Mouse (Mus musculus): ENCODE results near the gene Smg1. TPM values are rescaled to one million over a fixed set of nuclear protein-coding genes. Genes with fewer than 3 reads are reported as not detected.
A peak's percentile ranks its signal among the peaks of the same experiment; 100 is the strongest.

The Smg1 gene
- polyA plus RNA-seq, 1 experiment from 2014 or later, result 18.0 TPM

- ATAC-seq, result peak; percentile 43
- Histone ChIP-seq H3K36me3 (peaks cover 29% of the 10 kb centered on the region), H3K9me3 (no peaks in the 10 kb centered on the region), H3K4me3 (replicated peaks) (peak overlapping the region; percentile 90), H3K9ac (peak overlapping the region; percentile 97), H3K4me1 (replicated peaks) (peaks cover 37% of the 10 kb centered on the region), H3K27ac (peak overlapping the region; percentile 88), H3K27me3 (replicated peaks) (no peaks in the 10 kb centered on the region), H3K4me2 (replicated peaks) (peak overlapping the region; percentile 74)
- WGBS, result under 1% methylated on average over 20 of the region's 20 CpGs
Observed at GRCm38 (mm10) chr7:118115533-118115876, 128.0 kb downstream of the Smg1 start.

GRCm38 (mm10) chr7:118113541-118114297 lies 129.8 kb downstream of the Smg1 start:
- H3K4me2 ChIP-seq (replicated peaks), result peak overlapping the region; percentile 74
- H3K27me3 ChIP-seq (replicated peaks), result no peaks in the 10 kb centered on the region
- H3K4me3 ChIP-seq (replicated peaks), result peak overlapping the region; percentile 90
- no peak for ATAC-seq
- peak overlapping the region; percentile 11 for H3K9ac ChIP-seq
- H3K36me3 ChIP-seq, result peaks cover 27% of the 10 kb centered on the region
- peaks cover 37% of the 10 kb centered on the region for H3K4me1 ChIP-seq (replicated peaks)
- 60% methylated on average over 5 of the region's 5 CpGs for WGBS
- no peaks in the 10 kb centered on the region for H3K9me3 ChIP-seq
- H3K27ac ChIP-seq, result no peak overlapping the region

GRCm38 (mm10) chr7:118111128-118111527 lies 132.3 kb downstream of the Smg1 start:
- no peak for ATAC-seq
- Histone ChIP-seq H3K4me2 (replicated peaks) (peak overlapping the region; percentile 74), H3K36me3 (peaks cover 48% of the 10 kb centered on the region), H3K9me3 (no peaks in the 10 kb centered on the region), H3K4me3 (replicated peaks) (0 out of 2 replicates have a peak overlapping the region, but pooled peaks have one; percentile 6), H3K27me3 (replicated peaks) (no peaks in the 10 kb centered on the region), H3K4me1 (replicated peaks) (peaks cover 34% of the 10 kb centered on the region), H3K27ac (no peak overlapping the region), H3K9ac (no peak overlapping the region)
- WGBS, result 71% methylated on average over 3 of the region's 3 CpGs

DNA sequence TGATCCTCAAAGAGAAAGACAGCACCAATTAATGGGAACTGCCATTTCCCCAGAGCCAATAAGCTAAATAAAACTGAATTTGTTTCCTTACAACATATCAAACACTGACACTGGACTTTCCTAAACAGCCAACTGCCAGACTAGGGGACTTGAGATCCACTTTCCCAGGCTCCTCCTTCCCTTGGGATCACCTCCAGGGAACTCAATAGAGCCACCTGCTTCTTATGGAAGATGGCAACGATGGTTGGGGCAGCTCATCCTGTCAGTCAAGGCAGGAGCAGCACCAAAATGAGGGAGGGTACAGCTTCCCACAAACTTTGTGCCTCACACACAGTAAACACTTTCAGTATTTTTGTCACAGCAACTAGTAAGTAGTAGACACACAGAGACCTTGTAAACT lies 135.8 kb downstream of the Smg1 start:
- Histone ChIP-seq H3K27me3 (replicated peaks) (no peaks in the 10 kb centered on the region), H3K36me3 (peaks cover 56% of the 10 kb centered on the region), H3K4me3 (replicated peaks) (no peak overlapping the region), H3K9ac (no peak overlapping the region), H3K4me2 (replicated peaks) (no peak overlapping the region), H3K4me1 (replicated peaks) (peaks cover 19% of the 10 kb centered on the region), H3K27ac (no peak overlapping the region), H3K9me3 (no peaks in the 10 kb centered on the region)
- 81% methylated on average over 1 of the region's 1 CpGs for WGBS
- no peak for ATAC-seq

DNA sequence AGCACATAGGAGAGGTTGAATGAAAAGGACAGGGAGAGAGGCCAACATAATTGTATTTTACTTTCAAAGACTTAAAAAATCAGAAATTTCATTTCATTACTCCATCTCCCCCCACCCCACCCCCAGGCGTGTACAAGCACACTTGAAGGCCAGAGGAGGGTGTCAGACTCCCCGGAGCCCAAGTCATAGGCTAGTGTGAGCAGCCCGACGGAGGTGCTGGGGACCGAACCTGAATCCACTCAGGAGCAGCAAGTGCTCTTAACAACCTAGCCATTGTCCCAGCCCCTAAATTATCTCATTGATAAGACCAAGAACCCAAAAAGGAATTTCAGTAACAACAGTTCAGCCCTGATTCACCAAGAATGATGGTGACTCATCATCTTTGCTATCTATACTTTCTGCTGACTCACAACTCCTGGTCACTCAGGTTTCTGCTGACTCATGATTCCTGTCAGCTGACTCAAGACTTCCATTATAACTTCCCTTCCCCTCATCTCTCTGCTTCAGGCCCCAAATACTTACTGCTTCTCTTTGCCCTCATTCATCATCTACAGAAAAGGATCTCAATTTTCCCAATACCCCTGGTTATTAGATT lies 138.9 kb downstream of the Smg1 start:
- H3K27me3 ChIP-seq (replicated peaks), result no peaks in the 10 kb centered on the region
- no peak overlapping the region for H3K27ac ChIP-seq
- no peaks in the 10 kb centered on the region for H3K9me3 ChIP-seq
- 68% methylated on average over 5 of the region's 5 CpGs for WGBS
- no peak overlapping the region for H3K4me3 ChIP-seq (replicated peaks)
- H3K4me2 ChIP-seq (replicated peaks), result no peak overlapping the region
- ATAC-seq, result no peak; the same call in 1 of the 2 replicates
- H3K36me3 ChIP-seq, result peaks cover 42% of the 10 kb centered on the region
- no peaks in the 10 kb centered on the region for H3K4me1 ChIP-seq (replicated peaks)
- H3K9ac ChIP-seq, result no peak overlapping the region

DNA sequence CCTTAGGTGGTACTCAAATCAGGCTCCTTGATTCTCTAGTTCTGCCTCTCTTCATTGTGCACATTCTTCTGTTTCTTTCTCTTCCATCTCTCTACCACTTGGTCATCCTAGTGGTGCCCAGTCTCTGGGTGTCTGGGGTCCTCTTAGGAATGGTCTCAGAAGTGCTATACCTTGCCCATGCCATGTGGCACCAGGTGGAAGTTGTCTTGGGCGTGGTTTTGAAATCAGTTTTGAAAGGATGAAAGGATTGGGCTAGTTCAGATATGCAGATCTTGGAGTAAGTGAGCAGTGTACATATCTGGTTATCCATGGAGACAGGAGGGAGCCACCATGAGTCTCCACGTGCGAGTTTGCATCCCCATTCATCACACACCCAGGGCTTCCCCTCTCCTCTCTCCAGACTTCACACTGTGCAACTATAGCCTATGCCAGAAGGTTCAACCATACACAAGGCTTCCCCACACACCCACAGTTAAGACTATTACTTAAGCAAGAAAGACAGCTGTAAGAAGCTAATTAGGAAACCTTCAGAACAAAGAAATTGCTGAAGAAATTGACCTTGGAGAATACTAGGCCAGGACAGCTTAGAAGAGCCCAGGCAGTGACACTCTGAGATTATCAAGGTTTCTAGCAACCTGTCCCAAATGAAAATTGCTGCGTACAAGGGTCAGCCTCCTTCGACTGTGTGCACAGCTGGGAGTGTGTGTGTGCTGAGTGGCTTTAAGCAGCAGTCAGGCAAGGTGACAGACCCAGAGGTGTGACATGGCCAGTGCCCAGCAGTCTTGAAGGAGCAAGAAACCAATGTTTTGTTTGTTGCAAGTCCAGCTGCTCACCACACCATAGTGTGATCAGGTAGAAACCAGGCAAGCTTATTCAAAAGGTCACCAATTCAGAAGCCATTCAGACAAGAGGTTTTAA lies 139.7 kb downstream of the Smg1 start:
- Histone ChIP-seq H3K4me2 (replicated peaks) (no peak overlapping the region), H3K4me1 (replicated peaks) (no peaks in the 10 kb centered on the region), H3K4me3 (replicated peaks) (no peak overlapping the region), H3K27me3 (replicated peaks) (no peaks in the 10 kb centered on the region), H3K9ac (no peak overlapping the region), H3K36me3 (peaks cover 36% of the 10 kb centered on the region), H3K9me3 (no peaks in the 10 kb centered on the region), H3K27ac (no peak overlapping the region)
- WGBS, result 41% methylated on average over 5 of the region's 5 CpGs
- ATAC-seq, result peak; percentile 24; the same call in 1 of the 2 replicates

GRCm38 (mm10) chr7:118102678-118103461 lies 140.6 kb downstream of the Smg1 start:
- no peak overlapping the region for H3K9ac ChIP-seq
- 0 out of 2 replicates have a peak overlapping the region, but pooled peaks have one; percentile 27 for H3K27ac ChIP-seq
- 33% methylated on average over 4 of the region's 4 CpGs for WGBS
- H3K9me3 ChIP-seq, result no peaks in the 10 kb centered on the region
- no peak overlapping the region for H3K4me2 ChIP-seq (replicated peaks)
- no peak overlapping the region for H3K4me3 ChIP-seq (replicated peaks)
- ATAC-seq, result peak; percentile 67
- H3K36me3 ChIP-seq, result peaks cover 28% of the 10 kb centered on the region
- H3K27me3 ChIP-seq (replicated peaks), result no peaks in the 10 kb centered on the region
- H3K4me1 ChIP-seq (replicated peaks), result no peaks in the 10 kb centered on the region

GRCm38 (mm10) chr7:118102231-118102630 lies 141.2 kb downstream of the Smg1 start:
- Histone ChIP-seq H3K9ac (no peak overlapping the region), H3K4me1 (replicated peaks) (no peaks in the 10 kb centered on the region), H3K9me3 (no peaks in the 10 kb centered on the region), H3K4me3 (replicated peaks) (no peak overlapping the region), H3K4me2 (replicated peaks) (no peak overlapping the region), H3K27me3 (replicated peaks) (no peaks in the 10 kb centered on the region), H3K36me3 (peaks cover 22% of the 10 kb centered on the region), H3K27ac (no peak overlapping the region)
- WGBS, result 45% methylated on average over 4 of the region's 4 CpGs
- peak; percentile 2; the same call in 1 of the 2 replicates for ATAC-seq

DNA sequence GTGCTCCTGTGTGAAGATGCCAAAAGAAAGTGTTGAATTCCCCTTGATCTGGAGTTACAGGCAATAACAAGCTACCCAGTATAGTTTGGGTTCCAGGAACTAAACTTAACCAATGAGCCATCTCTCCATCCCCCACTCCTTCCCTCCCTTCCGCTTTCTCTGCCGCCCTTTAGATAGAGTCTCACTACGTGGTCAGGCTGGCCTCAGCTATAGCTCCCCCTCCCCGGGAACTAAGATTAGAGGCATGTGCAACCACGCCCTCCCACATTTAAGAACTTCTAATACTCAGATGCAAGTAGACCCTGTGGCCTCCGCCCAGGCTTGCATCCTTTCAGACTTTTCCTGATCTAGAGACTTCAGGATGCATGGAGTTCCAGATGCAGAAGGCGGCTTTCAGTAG lies 145.9 kb downstream of the Smg1 start:
- no peak for ATAC-seq
- no peaks in the 10 kb centered on the region for H3K27me3 ChIP-seq (replicated peaks)
- H3K9me3 ChIP-seq, result no peaks in the 10 kb centered on the region
- no peaks in the 10 kb centered on the region for H3K4me1 ChIP-seq (replicated peaks)
- H3K36me3 ChIP-seq, result no peaks in the 10 kb centered on the region
- no peak overlapping the region for H3K27ac ChIP-seq
- no peak overlapping the region for H3K4me2 ChIP-seq (replicated peaks)
- 64% methylated on average over 7 of the region's 7 CpGs for WGBS
- H3K9ac ChIP-seq, result no peak overlapping the region
- H3K4me3 ChIP-seq (replicated peaks), result no peak overlapping the region
